Mouse (Mus musculus) layer of hippocampus, postnatal 10 days (tissue): ENCODE data around the gene BC051142. TPM values are rescaled to one million over a fixed set of nuclear protein-coding genes. Genes with fewer than 3 reads are reported as not detected.

Experiments
- DNase-seq, 2 experiments: peaks; one replicate each; pipeline ENCODE4 v3.0.0; 2021; ENCODE audit warnings: low spot score in 2 of 2
- long read RNA-seq: library from polyadenylated mRNA; stranded (forward); transcript quantifications from one replicate; pipeline ENCODE4 v2.0.0, GENCODE M21; 2023
- total RNA-seq, 2 experiments: library from RNA; stranded (reverse); gene quantifications; 2 replicates each; pipeline ENCODE4 v1.2.3; 2021

The BC051142 gene
- 1 to 10 TPM; 7.1 to 8.6 TPM for total RNA-seq
- long read RNA-seq, partial matches to known transcripts: 0 of 1 reads
- long read RNA-seq, other reads (novel, unspliced or antisense): 1 of 1 reads

GRCm38 (mm10) chr17:34398711-34399393 is at the start of gene BC051142:
Gene BC051142, plus strand, starts transcription at chr17:34398820.
- DNase-seq: peak; percentile 82 to 88

- peak; percentile 88 to 93 for DNase-seq
Measured at GRCm38 (mm10) chr17:34349429-34349828, 49.2 kb upstream of the BC051142 start.

- no peak for DNase-seq
Measured at GRCm38 (mm10) chr17:34354539-34354938, 44.1 kb upstream of the BC051142 start, which contains the start of gene Btnl2. Gene Btnl2, plus strand, starts transcription at chr17:34354822.

- no peak for DNase-seq
Measured at GRCm38 (mm10) chr17:34354940-34355339, 43.7 kb upstream of the BC051142 start.

- no peak for DNase-seq
Measured at GRCm38 (mm10) chr17:34362954-34363546, 35.6 kb upstream of the BC051142 start.

- DNase-seq: no peak
Measured at GRCm38 (mm10) chr17:34363676-34364310, 34.8 kb upstream of the BC051142 start.

GRCm38 (mm10) chr17:34365031-34365430 is 33.6 kb upstream of the BC051142 start:
- no peak for DNase-seq

- no peak for DNase-seq
Measured at GRCm38 (mm10) chr17:34370563-34370962, 28.1 kb upstream of the BC051142 start.

- no peak for DNase-seq
Measured at GRCm38 (mm10) chr17:34373055-34373709, 25.4 kb upstream of the BC051142 start.

GRCm38 (mm10) chr17:34376847-34377246 is 21.8 kb upstream of the BC051142 start, which contains the start of gene Btnl1:
Gene Btnl1, plus strand, starts transcription at chr17:34377132.
- DNase-seq: no peak

GRCm38 (mm10) chr17:34377450-34378209 is 21.0 kb upstream of the BC051142 start:
- no peak for DNase-seq

- no peak for DNase-seq
Measured at GRCm38 (mm10) chr17:34378716-34379115, 19.9 kb upstream of the BC051142 start.

GRCm38 (mm10) chr17:34379451-34379850 is 19.2 kb upstream of the BC051142 start:
- DNase-seq: no peak

- no peak for DNase-seq
Measured at GRCm38 (mm10) chr17:34381876-34382275, 16.7 kb upstream of the BC051142 start.

- DNase-seq: no peak
Measured at GRCm38 (mm10) chr17:34383212-34383611, 15.4 kb upstream of the BC051142 start.

GRCm38 (mm10) chr17:34384699-34385098 is 13.9 kb upstream of the BC051142 start:
- DNase-seq: no peak

GRCm38 (mm10) chr17:34386656-34387055 is 12.0 kb upstream of the BC051142 start:
- no peak for DNase-seq

- DNase-seq: peak; percentile 35 to 36
Measured at GRCm38 (mm10) chr17:34388513-34388912, 10.1 kb upstream of the BC051142 start.

GRCm38 (mm10) chr17:34391507-34391906 is 7.1 kb upstream of the BC051142 start:
- no peak for DNase-seq

GRCm38 (mm10) chr17:34392321-34392720 is 6.3 kb upstream of the BC051142 start:
- peak in 1 of 2 experiments; percentile 21 for DNase-seq

GRCm38 (mm10) chr17:34397357-34397756 is 1.3 kb upstream of the BC051142 start:
- no peak for DNase-seq
